Mouse (Mus musculus) CH12.LX (cell line): Measurements from ENCODE around the gene Sidt2. TPM values are rescaled to one million over a fixed set of nuclear protein-coding genes. Genes with fewer than 3 reads are reported as not detected.

ENCODE experiments used
- DNase-seq: peaks from one replicate; pipeline ENCODE4 v3.0.0-alpha.2; 2013; ENCODE audit errors: extremely low read depth
- H3K27ac ChIP-seq: 2 replicates; pipeline ENCODE4 v1.5.1; 2012; ENCODE audit warnings: low read depth, mild to moderate bottlenecking, control low read depth, moderate library complexity; ENCODE audit not compliant: insufficient read depth
- H3K27me3 ChIP-seq: replicated peaks from 2 replicates; pipeline ENCODE3; 2012; ENCODE audit warnings: inconsistent platforms
- H3K36me3 ChIP-seq, 2 experiments: replicated peaks in 1 of 2; 2 replicates each; pipeline versions ENCODE3 to v1.6.1; 2012; ENCODE audit warnings: inconsistent platforms in 1 of 2, low read length in 1 of 2, mild to moderate bottlenecking in 1 of 2, mixed read lengths in 1 of 2, moderate library complexity in 1 of 2; ENCODE audit not compliant: control insufficient read depth in 1 of 2, insufficient read depth in 1 of 2
- H3K4me1 ChIP-seq, 2 experiments: 2 replicates each; pipeline ENCODE4 v1.6.1; 2012; ENCODE audit warnings: inconsistent platforms in 1 of 2, moderate library complexity in 1 of 2; ENCODE audit not compliant: insufficient read depth in 2 of 2, control insufficient read depth in 1 of 2
- H3K4me2 ChIP-seq: 2 replicates; pipeline ENCODE4 v1.6.1; 2012; ENCODE audit warnings: low read depth, mild to moderate bottlenecking, control low read depth; ENCODE audit not compliant: poor library complexity, insufficient read depth, severe bottlenecking
- H3K4me3 ChIP-seq, 3 experiments: fragments of 150-350 bp in 1 of 3; sonication (generic) in 1 of 3; replicated peaks in 1 of 3; 2 replicates each; pipeline versions ENCODE3 to v1.5.1; 2011 to 2012; ENCODE audit warnings: low read depth in 2 of 3, low read length in 2 of 3, mild to moderate bottlenecking in 2 of 3, moderate library complexity in 2 of 3, control low read depth in 1 of 3, improper control_type of control experiment in 1 of 3, inconsistent platforms in 1 of 3, mixed read lengths in 1 of 3; ENCODE audit not compliant: poor library complexity in 1 of 3
- H3K79me2 ChIP-seq: replicated peaks from 2 replicates; pipeline ENCODE4 v1.6.1; 2012; ENCODE audit warnings: mild to moderate bottlenecking, moderate library complexity; ENCODE audit not compliant: control insufficient read depth, poor library complexity, insufficient read depth, severe bottlenecking; ENCODE audit errors: extremely low read depth
- H3K9ac ChIP-seq: 2 replicates; pipeline ENCODE4 v1.6.1; 2012; ENCODE audit warnings: low read depth, mild to moderate bottlenecking, control low read depth, moderate library complexity; ENCODE audit not compliant: insufficient read depth
- H3K9me3 ChIP-seq: replicated peaks from 2 replicates; pipeline ENCODE3; 2012; ENCODE audit warnings: low read length, inconsistent platforms, mixed read lengths
- BHLHE40 ChIP-seq: IDR thresholded peaks from 2 replicates; pipeline ENCODE4 v1.6.1; 2011; ENCODE audit warnings: mild to moderate bottlenecking, low read depth, low read length, improper control_type of control experiment
- CHD1 ChIP-seq: IDR thresholded peaks from 2 replicates; pipeline ENCODE4 v1.6.1; 2012; ENCODE audit warnings: low read depth, low read length, improper control_type of control experiment, inconsistent platforms
- ETS1 ChIP-seq: conservative IDR thresholded peaks from 2 replicates; pipeline ENCODE4 v1.6.1; 2012; ENCODE audit warnings: low read depth, mild to moderate bottlenecking, inconsistent platforms, low read length, improper control_type of control experiment, moderate library complexity
- GABPA ChIP-seq: IDR thresholded peaks from 2 replicates; pipeline ENCODE4 v1.6.1; 2012; ENCODE audit warnings: low read depth, low read length, improper control_type of control experiment, inconsistent platforms; ENCODE audit not compliant: insufficient replicate concordance
- IRF4 ChIP-seq: IDR thresholded peaks from 2 replicates; pipeline ENCODE4 v1.6.1; 2014; ENCODE audit warnings: low read depth, mild to moderate bottlenecking, inconsistent platforms, low read length, improper control_type of control experiment
- JUN ChIP-seq: IDR thresholded peaks from 2 replicates; pipeline ENCODE4 v1.6.1; 2011; ENCODE audit warnings: low read depth, mild to moderate bottlenecking, low read length, improper control_type of control experiment, moderate library complexity; ENCODE audit not compliant: insufficient read depth
- JUND ChIP-seq: conservative IDR thresholded peaks from 2 replicates; pipeline ENCODE4 v1.6.1; 2011; ENCODE audit warnings: low read depth, low read length, improper control_type of control experiment
- KAT2A ChIP-seq: IDR thresholded peaks from 2 replicates; pipeline ENCODE4 v1.6.1; 2012; ENCODE audit warnings: low read length, improper control_type of control experiment, inconsistent platforms; ENCODE audit not compliant: insufficient replicate concordance
- MAFK ChIP-seq: IDR thresholded peaks from 2 replicates; pipeline ENCODE4 v1.6.1; 2011; ENCODE audit warnings: low read length, improper control_type of control experiment; ENCODE audit not compliant: insufficient replicate concordance
- MAX ChIP-seq: IDR thresholded peaks from 2 replicates; pipeline ENCODE4 v1.6.1; 2011; ENCODE audit warnings: low read length, improper control_type of control experiment
- MAZ ChIP-seq: IDR thresholded peaks from 2 replicates; pipeline ENCODE4 v1.6.1; 2012; ENCODE audit warnings: low read depth, mild to moderate bottlenecking, inconsistent platforms, low read length, improper control_type of control experiment, moderate library complexity
- MEF2A ChIP-seq: IDR thresholded peaks from 2 replicates; pipeline ENCODE4 v1.6.1; 2014; ENCODE audit warnings: low read depth, mild to moderate bottlenecking, inconsistent platforms, low read length, improper control_type of control experiment, borderline replicate concordance
- MXI1 ChIP-seq: IDR thresholded peaks from 2 replicates; pipeline ENCODE4 v1.6.1; 2011; ENCODE audit warnings: mild to moderate bottlenecking, low read depth, low read length, improper control_type of control experiment
- NELFE ChIP-seq: IDR thresholded peaks from 2 replicates; pipeline ENCODE4 v1.6.1; 2011; ENCODE audit warnings: low read depth, low read length, improper control_type of control experiment
- NRF1 ChIP-seq: IDR thresholded peaks from 2 replicates; pipeline ENCODE4 v1.6.1; 2014; ENCODE audit warnings: low read depth, mild to moderate bottlenecking, inconsistent platforms, low read length, improper control_type of control experiment, moderate library complexity
- PAX5 ChIP-seq: IDR thresholded peaks from 2 replicates; pipeline ENCODE4 v1.6.1; 2012; ENCODE audit warnings: low read length, inconsistent platforms, mixed read lengths
- POLR2A ChIP-seq: IDR thresholded peaks from 2 replicates; pipeline ENCODE4 v1.6.1; 2011; ENCODE audit warnings: low read depth, mild to moderate bottlenecking, improper control_type of control experiment, low read length
- POLR2AphosphoS2 ChIP-seq: IDR thresholded peaks from 2 replicates; pipeline ENCODE4 v1.6.1; 2011; ENCODE audit warnings: low read depth, low read length, improper control_type of control experiment
- RAD21 ChIP-seq: IDR thresholded peaks from 2 replicates; pipeline ENCODE4 v1.6.1; 2011; ENCODE audit warnings: low read depth, mild to moderate bottlenecking, low read length, improper control_type of control experiment, moderate library complexity
- RCOR1 ChIP-seq: conservative IDR thresholded peaks from 2 replicates; pipeline ENCODE4 v1.6.1; 2012; ENCODE audit warnings: low read depth, mild to moderate bottlenecking, inconsistent platforms, low read length, improper control_type of control experiment
- SIN3A ChIP-seq: IDR thresholded peaks from 2 replicates; pipeline ENCODE4 v1.6.1; 2012; ENCODE audit warnings: low read length, improper control_type of control experiment, inconsistent platforms
- SMC3 ChIP-seq: IDR thresholded peaks from 2 replicates; pipeline ENCODE4 v1.6.1; 2011; ENCODE audit warnings: low read depth, low read length, improper control_type of control experiment
- TBP ChIP-seq: conservative IDR thresholded peaks from 2 replicates; pipeline ENCODE4 v1.6.1; 2011; ENCODE audit warnings: low read depth, low read length, improper control_type of control experiment
- TCF12 ChIP-seq: IDR thresholded peaks from 2 replicates; pipeline ENCODE4 v1.6.1; 2014; ENCODE audit warnings: low read depth, mild to moderate bottlenecking, inconsistent platforms, low read length, improper control_type of control experiment
- USF2 ChIP-seq: conservative IDR thresholded peaks from 2 replicates; pipeline ENCODE4 v1.6.1; 2011; ENCODE audit warnings: low read depth, low read length, improper control_type of control experiment
- ZC3H11A ChIP-seq: IDR thresholded peaks from 2 replicates; pipeline ENCODE4 v1.6.1; 2012; ENCODE audit warnings: low read depth, mild to moderate bottlenecking, inconsistent platforms, low read length, improper control_type of control experiment
- ZKSCAN1 ChIP-seq: IDR thresholded peaks from 2 replicates; pipeline ENCODE4 v1.6.1; 2012; ENCODE audit warnings: low read depth, inconsistent platforms, low read length, improper control_type of control experiment, borderline replicate concordance
- ZMIZ1 ChIP-seq: IDR thresholded peaks from 2 replicates; pipeline ENCODE4 v1.6.1; 2012; ENCODE audit warnings: low read depth, mild to moderate bottlenecking, inconsistent platforms, low read length, improper control_type of control experiment
- ZNF384 ChIP-seq: IDR thresholded peaks from 2 replicates; pipeline ENCODE4 v1.6.1; 2012; ENCODE audit warnings: low read depth, low read length, improper control_type of control experiment, inconsistent platforms
- dilution Hi-C: fragments of 300-500 bp; cut with MboI; formaldehyde crosslinking; loops from 2 replicates; pipeline ENCODE4 v1.14.3; 2020; ENCODE audit warnings: low sequenced_read_pairs; ENCODE audit not compliant: extremely low pct_unique_long_range_greater_than_20kb, extremely low pct_ligation_motif_present
- in situ Hi-C: fragments of 300-500 bp; cut with MboI; formaldehyde crosslinking; loops from 3 replicates; pipeline ENCODE4 v1.14.3; 2019; ENCODE audit warnings: low sequenced_read_pairs, low pct_ligation_motif_present, low pct_unique_long_range_greater_than_20kb, mixed read lengths
- polyA plus RNA-seq: library from polyadenylated mRNA; unstranded; fragments of >175 nt; gene quantifications from 2 replicates; pipeline ENCODE4 v1.2.1, GENCODE M21; 2012; ENCODE audit warnings: low read depth; ENCODE audit not compliant: insufficient read length
- total RNA-seq, 2 experiments: library from RNA; depleted of rRNA; stranded (reverse); fragments of 300-350 nt in 1 of 2; fragments of >200 nt in 1 of 2; gene quantifications; 2 replicates each; pipeline ENCODE4 v1.2.3; 2012 to 2014

Gene Sidt2
- total and polyA plus RNA-seq, 3 experiments: 38.9 to 143 (median 47.8) TPM

DNA sequence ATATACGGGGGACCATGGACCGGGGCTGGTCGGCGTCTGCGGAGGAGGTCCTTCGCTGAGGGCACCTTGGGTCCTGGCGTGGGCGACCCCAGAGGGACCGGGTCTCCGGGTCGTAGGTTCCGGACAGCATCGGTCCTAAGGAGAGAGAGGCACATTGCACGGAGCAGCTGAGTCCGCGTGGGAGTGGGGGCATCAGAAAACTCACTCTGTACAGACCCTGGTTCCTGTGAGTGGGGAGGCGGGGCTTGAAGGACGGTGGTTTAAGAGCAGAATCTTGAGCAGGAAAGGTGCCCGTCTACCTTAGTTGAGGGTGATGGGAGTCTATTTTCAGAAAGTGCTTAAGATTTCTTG, 48.0 kb downstream of the Sidt2 start:
- dilution Hi-C loops: no loop called here
- in situ Hi-C loops: no loop called here
- Histone ChIP-seq H3K4me1 (peaks cover 0 to 29% of the 10 kb centered on the region in 2 experiments; a peak in 2 of 4 replicates), H3K4me2 (peak overlapping the region; percentile 83), H3K27me3 (no peaks in the 10 kb centered on the region), H3K9me3 (no peaks in the 10 kb centered on the region), H3K36me3 (peaks cover 28 to 45% of the 10 kb centered on the region in 2 experiments), H3K4me3 (peak overlapping the region; percentile 78 to 93 (median 89)), H3K27ac (0 out of 2 replicates have a peak overlapping the region, but pooled peaks have one; percentile 23), H3K79me2 (peaks cover 15% of the 10 kb centered on the region), H3K9ac (peak overlapping the region; percentile 92)
- TF ChIP-seq USF2 (no peak), IRF4 (no peak), CHD1 (no peak), TBP (no peak), NRF1 (no peak), MAZ (no peak), GABPA (no peak), RCOR1 (no peak), ETS1 (no peak), MAFK (no peak), POLR2A (no peak)
- DNase-seq: peak; percentile 16

DNA sequence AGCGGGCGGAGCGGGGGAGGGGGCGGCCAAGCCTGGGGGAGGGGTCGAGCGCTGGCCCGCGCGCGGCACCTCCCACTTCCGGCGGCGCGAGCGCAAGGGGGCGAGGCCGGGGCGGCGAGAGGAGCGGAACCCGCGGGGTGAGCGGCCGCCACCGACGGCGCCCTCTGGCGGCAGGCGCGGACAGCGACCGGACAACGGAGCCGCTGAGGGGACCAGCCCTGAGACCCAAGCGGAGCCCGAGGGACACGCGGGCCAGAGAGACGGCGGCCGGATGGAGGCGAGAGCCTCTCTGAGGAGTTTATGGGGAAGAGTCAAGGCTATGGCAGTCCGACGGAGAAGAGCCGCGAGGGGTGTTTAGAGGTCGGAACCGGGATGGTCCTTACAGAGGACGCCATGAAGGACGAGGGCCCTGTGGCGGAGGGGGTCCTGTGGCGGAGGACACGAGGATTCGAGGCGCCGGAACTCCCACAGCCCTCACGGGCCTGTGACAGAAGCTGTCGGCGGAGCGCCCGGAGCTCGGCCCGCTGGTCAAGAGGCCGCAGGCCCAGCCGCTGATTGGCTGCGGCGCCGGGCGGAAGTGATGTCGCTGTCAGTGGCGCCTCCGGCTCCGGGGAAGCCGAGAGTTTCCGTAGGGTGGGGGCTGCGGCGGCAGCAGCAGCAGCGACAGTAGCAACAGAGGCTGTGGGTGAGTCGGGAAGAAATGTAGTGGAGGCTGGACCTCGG, 48.5 kb downstream of the Sidt2 start, which contains the start of the genes Pcsk7 and Rnf214:
Gene Pcsk7, plus strand, starts transcription at position 143 of the 723 bp plus-strand sequence.
Gene Rnf214, minus strand, starts transcription at position 557 of the 723 bp plus-strand sequence.
- peak within 1 kb of the TSS; percentile 78 for H3K27ac ChIP-seq
- H3K9me3 ChIP-seq: no peaks in the 10 kb centered on the region
- H3K4me2 ChIP-seq: peak within 1 kb of the TSS; percentile 83
- DNase-seq: peak; percentile 72
- H3K9ac ChIP-seq: peak within 1 kb of the TSS; percentile 92
- peaks cover 24 to 44% of the 10 kb centered on the region in 2 experiments for H3K36me3 ChIP-seq
- no peaks in the 10 kb centered on the region for H3K27me3 ChIP-seq
- peaks cover 15% of the 10 kb centered on the region for H3K79me2 ChIP-seq
- H3K4me3 ChIP-seq: peak within 1 kb of the TSS; percentile 78 to 93 (median 89)
- in situ Hi-C loops (no loop called here), dilution Hi-C loops (no loop called here)
- peaks cover 0 to 29% of the 10 kb centered on the region in 2 experiments; a peak in 2 of 4 replicates for H3K4me1 ChIP-seq
- TF ChIP-seq RCOR1: no peak
- no peak; the same call in 1 of the 2 replicates for TF ChIP-seq SIN3A
- TF ChIP-seq GABPA: peak; percentile 18; the same call in 1 of the 2 replicates
- peak; percentile 66 for TF ChIP-seq NRF1
- TF ChIP-seq ZNF384: no peak
- peak; percentile 93 for TF ChIP-seq POLR2A
- peak; percentile 41 for TF ChIP-seq SMC3
- TF ChIP-seq MEF2A: peak; percentile 53
- TF ChIP-seq TCF12: peak; percentile 65; the same call in 1 of the 2 replicates
- TF ChIP-seq TBP: peak; percentile 54; the same call in 1 of the 2 replicates
- TF ChIP-seq ZC3H11A: no peak
- peak; percentile 59; the same call in 1 of the 2 replicates for TF ChIP-seq MAZ
- no peak for TF ChIP-seq PAX5
- TF ChIP-seq ETS1: no peak
- TF ChIP-seq JUN: no peak
- TF ChIP-seq IRF4: peak; percentile 56; the same call in 1 of the 2 replicates
- peak; percentile 35; the same call in 1 of the 2 replicates for TF ChIP-seq BHLHE40
- peak; percentile 84; the same call in 1 of the 2 replicates for TF ChIP-seq POLR2AphosphoS2
- TF ChIP-seq KAT2A: 0 out of 2 replicates have a peak, but pooled peaks have one; percentile 52
- no peak for TF ChIP-seq RAD21
- TF ChIP-seq NELFE: peak; percentile 89
- TF ChIP-seq MAX: no peak; the same call in 1 of the 2 replicates
- TF ChIP-seq MXI1: peak; percentile 69
- no peak for TF ChIP-seq JUND
- no peak for TF ChIP-seq ZKSCAN1
- no peak for TF ChIP-seq MAFK
- TF ChIP-seq ZMIZ1: 0 out of 2 replicates have a peak, but pooled peaks have one; percentile 53
